Mouse (Mus musculus) macrophage (primary cell): ENCODE results near the gene Dnmt3c. TPM values are rescaled to one million over a fixed set of nuclear protein-coding genes. Genes with fewer than 3 reads are reported as not detected.
"Not testable (repeated sequence)": the region's sequence is repeated elsewhere in the genome, so short reads cannot be mapped to it uniquely, and the experiment has no call there.

Source experiments
- H3K27ac ChIP-seq: fragments of 350-480 bp; formaldehyde crosslinking; 2 replicates; pipeline ENCODE4 v1.9.0; 2021
- H3K36me3 ChIP-seq: fragments of 350-480 bp; formaldehyde crosslinking; 2 replicates; pipeline ENCODE4 v1.9.0; 2021; ENCODE audit errors: inconsistent target
- H3K4me3 ChIP-seq: fragments of 350-480 bp; formaldehyde crosslinking; 2 replicates; pipeline ENCODE4 v1.9.0; 2021; ENCODE audit errors: inconsistent target
- H3K79me2 ChIP-seq: fragments of 350-480 bp; formaldehyde crosslinking; 2 replicates; pipeline ENCODE4 v1.9.0; 2021; ENCODE audit errors: inconsistent target
- WGBS: methylation state at CpG from one replicate; pipeline ENCODE4 v1.1.7; 2026; ENCODE audit warnings: inconsistent platforms; ENCODE audit not compliant: missing documents; 5-methylcytosine and 5-hydroxymethylcytosine counted together
- polyA plus RNA-seq: library from polyadenylated mRNA; stranded (reverse); fragments of 250-400 nt; gene quantifications from 3 replicates; pipeline ENCODE4 v1.2.4, GENCODE M21; 2018; ENCODE audit warnings: inconsistent platforms
- total RNA-seq, 78 experiments: library from RNA; depleted of rRNA; stranded (reverse); fragments of 250-400 nt; gene quantifications; 1 replicate in 9 of 78; 2 replicates in 24 of 78; 3 replicates in 43 of 78; 4 replicates in 2 of 78; pipeline ENCODE4 v1.2.4; 2018; ENCODE audit warnings: inconsistent platforms in 56 of 78

The Dnmt3c gene
- 1 to 10 TPM in 1 of 26 experiments, under 1 TPM in 3, not detected in 22; 0.25 to 1.1 (median 0.38) TPM for total RNA-seq (2018; cell fraction: chromatin; rRNA removed)
- total RNA-seq (2018; cell fraction: cytosol; rRNA removed), result under 1 TPM in 11 of 26 experiments, not detected in 15; 0.10 to 0.28 (median 0.14) TPM
- total RNA-seq (2018; cell fraction: nucleus; rRNA removed), result under 1 TPM in 8 of 26 experiments, not detected in 18; 0.17 to 0.48 (median 0.39) TPM
- polyA plus RNA-seq, result 0.06 to 0.09 TPM in 2 of 3 replicates, not detected in the other

DNA sequence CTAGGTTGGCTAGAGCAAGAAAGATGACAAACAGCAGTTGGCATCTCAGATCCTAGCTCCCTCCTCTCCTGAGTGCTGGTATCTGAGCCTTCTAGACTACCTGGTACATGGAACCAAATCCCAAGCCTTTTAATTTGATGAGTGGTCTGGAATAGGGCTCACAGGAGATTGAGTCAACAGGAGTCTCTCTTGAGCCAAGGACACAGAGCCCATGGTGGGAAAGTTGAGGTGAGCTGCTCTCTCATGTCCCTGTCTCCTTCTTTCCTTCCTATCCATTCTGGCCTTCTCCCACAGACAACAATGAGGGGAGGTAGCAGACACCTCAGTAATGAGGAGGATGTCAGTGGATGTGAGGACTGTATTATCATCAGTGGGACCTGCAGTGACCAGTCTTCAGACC is at the start of gene Dnmt3c:
Gene Dnmt3c (plus strand): TSS at position 301 of the 400 bp plus-strand sequence.
- Histone ChIP-seq H3K36me3 (no peaks in the 10 kb centered on the region), H3K4me3 (no peak within 1 kb of the TSS), H3K79me2 (no peaks in the 10 kb centered on the region), H3K27ac (no peak within 1 kb of the TSS)

DNA sequence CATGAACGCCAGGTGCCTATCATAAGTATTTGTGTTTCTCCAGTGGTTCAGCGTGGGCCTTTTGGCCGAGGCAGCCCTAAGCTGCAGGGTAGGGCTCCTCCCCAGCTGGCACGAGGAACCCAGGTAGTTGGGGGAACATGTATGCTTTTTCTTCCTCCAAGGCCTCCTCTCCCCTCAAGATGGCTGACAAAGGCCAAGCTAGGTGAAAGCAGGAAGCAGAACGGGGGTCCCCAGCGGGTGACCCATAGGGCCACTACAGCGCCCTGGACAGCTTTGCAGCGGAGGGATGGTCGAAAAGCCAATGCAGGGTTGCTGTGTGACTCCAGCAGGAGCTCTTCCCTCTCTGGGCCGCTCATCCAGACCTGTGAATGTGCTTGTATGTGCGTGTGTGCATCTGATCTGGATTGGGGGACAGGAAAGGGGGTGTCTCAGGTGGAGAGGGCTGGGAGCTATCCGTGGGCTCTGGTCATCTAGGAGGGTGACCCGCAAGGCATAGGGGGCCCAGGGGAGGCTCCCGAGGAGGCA is 47.6 kb upstream of the Dnmt3c start:
- WGBS, result 41% methylated on average over 14 of the region's 14 CpGs
- H3K27ac ChIP-seq, result no peak overlapping the region
- H3K79me2 ChIP-seq, result no peaks in the 10 kb centered on the region
- H3K36me3 ChIP-seq, result no peaks in the 10 kb centered on the region
- peak overlapping the region; percentile 20; the same call in 1 of the 2 replicates for H3K4me3 ChIP-seq

DNA sequence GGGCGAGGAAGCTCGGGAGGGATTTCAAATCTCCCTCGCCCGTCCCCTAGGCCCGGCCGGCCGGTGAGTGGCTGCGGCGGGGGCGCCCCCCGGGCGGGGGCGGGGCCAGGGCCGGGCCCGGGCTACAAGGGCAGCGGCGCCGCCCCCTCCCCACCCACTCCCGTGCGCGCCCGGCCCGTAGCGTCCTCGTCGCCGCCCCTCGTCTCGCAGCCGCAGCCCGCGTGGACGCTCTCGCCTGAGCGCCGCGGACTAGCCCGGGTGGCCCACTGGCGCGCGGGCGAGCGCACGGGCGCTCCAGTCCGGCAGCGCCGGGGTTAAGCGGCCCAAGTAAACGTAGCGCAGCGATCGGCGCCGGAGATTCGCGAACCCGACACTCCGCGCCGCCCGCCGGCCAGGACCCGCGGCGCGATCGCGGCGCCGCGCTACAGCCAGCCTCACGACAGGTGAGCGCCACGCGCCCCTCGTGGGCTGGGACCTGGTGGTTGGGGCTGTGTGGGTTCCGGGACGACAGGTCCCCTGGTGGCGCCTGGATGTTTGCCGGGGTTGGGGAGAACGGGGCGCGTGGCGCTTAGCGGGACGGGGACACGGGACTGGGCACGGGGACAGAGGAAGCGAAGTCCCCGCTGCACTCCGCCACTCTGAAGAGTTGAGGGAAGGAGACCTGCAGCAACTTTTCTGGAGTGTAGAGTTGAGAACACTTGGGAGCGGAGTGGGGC is 47.0 kb upstream of the Dnmt3c start, which contains the start of gene Dnmt3b:
Gene Dnmt3b (plus strand): TSS at position 153 of the 716 bp plus-strand sequence.
- Histone ChIP-seq H3K27ac (no peak within 1 kb of the TSS), H3K79me2 (no peaks in the 10 kb centered on the region), H3K4me3 (peak within 1 kb of the TSS; percentile 58), H3K36me3 (no peaks in the 10 kb centered on the region)
- WGBS, result under 1% methylated on average over 87 of the region's 93 CpGs

DNA sequence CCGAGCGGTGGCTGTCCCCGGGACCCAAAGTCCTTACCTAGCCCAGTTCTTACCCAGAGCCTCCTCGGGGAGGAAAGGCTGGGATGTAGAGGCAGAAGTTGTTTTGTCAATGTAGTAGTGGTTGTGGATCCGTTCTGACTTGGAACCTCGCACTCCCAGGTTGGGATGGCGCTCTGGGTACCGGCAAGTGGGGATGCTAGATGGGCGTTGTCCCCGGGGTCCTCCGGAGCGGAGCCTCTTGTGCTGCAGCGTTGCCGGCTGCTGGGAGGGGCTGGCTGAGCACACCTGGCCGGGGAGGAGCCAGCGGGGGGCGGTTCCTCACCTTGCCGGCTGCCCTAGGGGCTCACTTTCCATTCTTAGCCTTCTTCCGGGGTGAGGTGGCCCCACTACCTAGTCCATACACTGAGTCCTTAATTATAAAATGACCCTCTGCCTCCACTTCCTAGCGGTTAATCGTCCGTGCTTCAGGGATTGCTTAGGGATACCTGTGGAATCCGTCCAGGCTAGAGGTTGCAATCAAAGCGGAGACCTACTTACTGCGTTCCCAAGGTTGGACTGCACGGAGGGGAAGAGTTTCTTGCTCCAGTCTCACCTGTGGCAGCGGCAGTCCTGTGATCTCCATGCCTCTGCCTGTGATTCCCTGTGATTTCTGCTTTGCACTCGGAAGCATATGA is 46.3 kb upstream of the Dnmt3c start:
- Histone ChIP-seq H3K27ac (no peak overlapping the region), H3K36me3 (no peaks in the 10 kb centered on the region), H3K79me2 (no peaks in the 10 kb centered on the region), H3K4me3 (peak overlapping the region; percentile 58)
- 7% methylated on average over 28 of the region's 28 CpGs for WGBS

DNA sequence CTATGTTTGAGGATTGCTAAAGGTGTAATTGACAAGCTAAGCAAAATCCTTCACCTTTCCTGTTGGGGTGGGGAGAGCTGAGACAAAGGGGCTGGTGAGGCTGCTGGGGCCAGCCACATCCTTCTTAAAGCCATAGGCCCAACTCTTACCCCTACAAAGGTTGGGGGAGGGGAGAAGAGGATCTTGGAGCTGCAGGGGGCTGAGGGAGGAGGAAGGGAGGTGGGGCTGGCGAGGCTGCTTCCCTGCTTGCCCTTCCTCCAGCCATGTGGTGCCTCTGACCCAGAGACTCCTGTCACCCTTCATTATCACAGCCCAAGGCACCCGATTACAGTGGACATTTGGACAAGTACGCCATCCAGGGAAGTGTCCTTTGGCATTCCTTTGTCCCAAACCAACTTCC is 44.8 kb upstream of the Dnmt3c start:
- Histone ChIP-seq H3K27ac (no peak overlapping the region), H3K36me3 (no peaks in the 10 kb centered on the region), H3K4me3 (no peak overlapping the region), H3K79me2 (no peaks in the 10 kb centered on the region)
- WGBS, result 91% methylated on average over 3 of the region's 3 CpGs

DNA sequence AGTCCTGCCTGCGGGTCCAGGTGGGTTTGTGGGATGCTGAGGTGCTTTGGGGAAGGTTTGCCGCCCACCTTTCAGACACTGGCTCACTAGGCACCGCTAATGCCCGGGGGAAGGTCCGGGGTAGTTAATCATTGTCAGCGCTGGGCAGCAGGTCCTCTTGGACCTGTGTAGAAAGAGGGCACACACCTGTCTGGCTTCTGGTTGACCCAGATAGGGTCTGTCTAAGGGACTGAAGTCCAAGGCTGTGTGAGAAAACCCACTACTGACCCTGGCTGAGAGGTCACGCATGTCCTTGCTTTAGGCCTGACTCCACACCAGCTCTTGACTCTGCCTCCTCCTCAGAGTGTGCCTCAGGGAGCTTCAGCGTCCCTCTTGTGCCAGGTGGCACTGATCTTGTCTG is 38.8 kb upstream of the Dnmt3c start:
- not testable (repeated sequence) for H3K4me3 ChIP-seq, H3K27ac ChIP-seq, H3K36me3 ChIP-seq, H3K79me2 ChIP-seq
- WGBS, result 83% methylated on average over 2 of the region's 8 CpGs

DNA sequence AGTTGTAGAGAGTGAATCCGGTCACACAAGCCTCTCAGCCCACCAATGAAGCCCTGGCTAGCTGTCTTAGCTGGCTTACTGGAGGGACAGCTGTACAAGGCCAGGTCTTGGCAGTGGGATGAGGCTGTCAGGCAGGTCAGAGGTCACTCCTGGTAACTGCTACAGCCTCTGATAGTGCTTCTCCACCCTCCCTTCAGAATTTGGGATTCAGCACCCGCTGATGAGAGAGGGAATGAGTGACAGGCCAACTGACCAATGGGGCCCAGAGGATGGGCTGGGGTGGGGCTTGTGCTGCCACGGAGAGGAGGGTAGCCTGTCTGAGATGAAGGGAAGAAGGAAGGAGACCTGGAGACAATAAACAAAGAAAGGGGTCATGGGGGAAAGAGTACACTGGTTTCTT is 35.8 kb upstream of the Dnmt3c start:
- no peaks in the 10 kb centered on the region for H3K79me2 ChIP-seq
- 89% methylated on average over 2 of the region's 3 CpGs for WGBS
- H3K36me3 ChIP-seq, result no peaks in the 10 kb centered on the region
- no peak overlapping the region for H3K4me3 ChIP-seq
- H3K27ac ChIP-seq, result no peak overlapping the region

DNA sequence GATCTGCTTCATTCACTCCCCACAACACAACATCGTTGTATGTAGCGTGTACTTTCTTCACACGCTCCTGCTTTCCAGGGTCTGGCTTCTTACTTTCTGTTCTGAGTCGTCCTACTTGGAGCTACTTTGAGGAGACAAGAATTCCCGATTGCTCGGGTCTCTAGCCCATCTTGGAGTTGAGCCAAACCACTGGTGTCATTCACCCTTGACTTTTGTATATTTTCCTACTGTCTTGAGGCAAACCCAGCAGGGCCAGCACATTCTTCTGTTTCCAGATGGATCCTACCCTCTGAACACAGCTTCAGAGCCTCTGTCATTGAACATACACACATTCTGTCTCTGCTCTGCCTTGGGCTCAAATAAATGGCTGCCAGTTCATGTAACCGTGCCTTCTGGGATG is 31.1 kb upstream of the Dnmt3c start:
- no peaks in the 10 kb centered on the region for H3K36me3 ChIP-seq
- H3K4me3 ChIP-seq, result no peak overlapping the region
- no peak overlapping the region for H3K27ac ChIP-seq
- no peaks in the 10 kb centered on the region for H3K79me2 ChIP-seq
- 83% methylated on average over 7 of the region's 7 CpGs for whole genome bisulfite sequencing

DNA sequence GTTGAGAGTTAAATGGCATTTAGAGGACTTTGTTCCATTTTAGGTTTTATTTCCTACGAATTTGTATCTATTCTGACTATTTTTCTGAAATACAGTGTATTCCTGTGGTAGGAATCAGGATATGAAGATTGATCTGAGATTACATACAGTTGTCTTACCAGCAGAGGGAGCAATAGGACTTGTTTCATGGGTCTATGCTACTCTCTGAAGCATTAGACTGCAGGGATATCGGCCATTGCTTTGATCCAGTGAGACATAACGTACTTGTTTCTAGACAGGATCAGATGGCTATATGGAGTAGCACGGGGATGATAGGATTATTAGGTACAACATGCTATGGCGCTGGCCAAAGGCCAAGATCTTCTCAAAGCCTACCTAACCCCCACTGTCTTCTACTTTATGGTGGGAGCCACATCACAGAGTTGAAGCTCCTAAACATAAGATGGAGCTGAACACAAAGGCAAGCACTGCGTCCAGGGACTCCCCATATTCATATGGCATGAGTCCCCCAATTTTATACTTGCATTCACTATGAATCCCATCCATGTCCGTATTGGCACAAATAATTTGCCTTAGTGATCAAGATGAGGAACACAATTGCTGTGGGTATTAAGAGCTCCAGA is 27.6 kb upstream of the Dnmt3c start:
- Histone ChIP-seq H3K79me2 (no peaks in the 10 kb centered on the region), H3K27ac (no peak overlapping the region), H3K36me3 (no peaks in the 10 kb centered on the region), H3K4me3 (no peak overlapping the region)
- 84% methylated on average over 7 of the region's 7 CpGs for WGBS

DNA sequence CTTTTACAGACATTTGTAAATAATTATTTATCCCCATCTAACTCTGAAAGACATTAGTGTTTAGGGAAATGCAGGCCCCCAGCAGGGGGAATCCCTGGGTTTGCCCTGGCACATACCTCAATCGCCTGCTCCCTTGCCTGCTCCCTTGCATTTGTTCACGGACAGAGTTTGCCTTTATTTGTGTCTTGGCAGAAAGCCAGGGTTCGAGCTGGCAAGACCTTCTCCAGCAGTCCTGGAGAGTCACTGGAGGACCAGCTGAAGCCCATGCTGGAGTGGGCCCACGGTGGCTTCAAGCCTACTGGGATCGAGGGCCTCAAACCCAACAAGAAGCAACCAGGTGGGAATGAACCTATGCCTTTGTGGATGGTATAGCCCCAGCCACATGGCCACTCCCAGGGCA is 26.3 kb upstream of the Dnmt3c start:
- 96% methylated on average over 5 of the region's 5 CpGs for WGBS
- no peak overlapping the region for H3K27ac ChIP-seq
- no peak overlapping the region for H3K4me3 ChIP-seq
- no peaks in the 10 kb centered on the region for H3K36me3 ChIP-seq
- no peaks in the 10 kb centered on the region for H3K79me2 ChIP-seq

DNA sequence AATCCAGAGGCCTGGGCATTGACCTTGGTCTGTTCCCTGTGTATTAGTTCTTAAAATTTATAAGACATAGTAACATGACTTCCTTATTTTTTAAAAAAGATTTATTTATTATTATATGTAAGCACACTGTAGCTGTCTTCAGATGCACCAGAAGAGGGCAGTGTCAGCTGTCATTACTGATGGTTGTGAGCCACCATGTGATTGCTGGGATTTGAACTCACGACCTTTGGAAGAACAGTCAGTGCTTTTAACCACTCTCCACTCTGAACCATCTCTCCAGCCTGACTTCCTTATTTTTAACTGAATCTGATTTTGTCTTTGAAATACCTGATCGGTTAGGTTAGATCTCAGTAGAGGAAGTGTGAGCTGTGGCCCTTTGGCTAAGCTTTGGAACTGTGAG is 23.8 kb upstream of the Dnmt3c start:
- 83% methylated on average over 2 of the region's 2 CpGs for WGBS
- H3K4me3 ChIP-seq, result no peak overlapping the region
- H3K79me2 ChIP-seq, result no peaks in the 10 kb centered on the region
- no peak overlapping the region for H3K27ac ChIP-seq
- no peaks in the 10 kb centered on the region for H3K36me3 ChIP-seq

DNA sequence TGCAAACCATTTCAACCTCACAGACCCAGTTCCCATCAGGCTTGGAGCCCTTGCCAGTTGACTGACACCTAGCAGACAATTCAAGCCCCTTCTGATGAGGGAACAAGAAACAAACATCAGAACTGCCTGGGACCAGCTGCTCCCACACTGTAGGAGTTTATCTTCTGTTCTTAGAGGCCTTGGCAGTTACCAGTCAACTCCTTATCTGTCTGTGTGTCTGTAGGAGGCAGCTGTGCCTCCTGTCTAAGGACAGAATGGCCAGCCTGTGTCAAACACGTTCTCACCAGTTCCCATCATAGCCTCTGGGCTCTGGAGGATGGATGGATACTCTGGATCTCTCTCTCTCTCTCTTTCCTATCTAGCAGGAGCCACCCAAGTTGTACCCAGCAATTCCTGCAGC is 21.1 kb upstream of the Dnmt3c start:
- H3K27ac ChIP-seq, H3K79me2 ChIP-seq, H3K36me3 ChIP-seq, H3K4me3 ChIP-seq: not testable (repeated sequence)
- WGBS, result 88% methylated on average over 1 of the region's 1 CpGs

DNA sequence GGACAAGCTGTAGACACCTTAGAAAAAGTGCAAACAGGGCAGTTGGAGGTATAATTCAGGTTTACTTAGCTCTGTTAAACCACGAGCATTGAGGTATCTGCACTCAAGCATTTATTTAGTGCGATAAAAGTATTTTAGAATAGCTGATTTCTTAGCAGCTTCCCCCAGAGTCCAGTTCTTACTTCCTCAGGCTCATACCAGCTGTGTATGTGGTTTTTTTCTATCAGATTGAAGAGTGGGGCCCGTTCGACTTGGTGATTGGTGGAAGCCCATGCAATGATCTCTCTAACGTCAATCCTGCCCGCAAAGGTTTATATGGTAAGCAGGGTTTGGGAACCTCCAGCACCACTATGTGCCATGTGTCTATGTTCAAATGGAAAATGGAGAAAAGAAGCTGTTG is 19.5 kb upstream of the Dnmt3c start:
- no peak overlapping the region for H3K27ac ChIP-seq
- 99% methylated on average over 6 of the region's 6 CpGs for WGBS
- H3K4me3 ChIP-seq, result no peak overlapping the region
- no peaks in the 10 kb centered on the region for H3K79me2 ChIP-seq
- no peaks in the 10 kb centered on the region for H3K36me3 ChIP-seq

DNA sequence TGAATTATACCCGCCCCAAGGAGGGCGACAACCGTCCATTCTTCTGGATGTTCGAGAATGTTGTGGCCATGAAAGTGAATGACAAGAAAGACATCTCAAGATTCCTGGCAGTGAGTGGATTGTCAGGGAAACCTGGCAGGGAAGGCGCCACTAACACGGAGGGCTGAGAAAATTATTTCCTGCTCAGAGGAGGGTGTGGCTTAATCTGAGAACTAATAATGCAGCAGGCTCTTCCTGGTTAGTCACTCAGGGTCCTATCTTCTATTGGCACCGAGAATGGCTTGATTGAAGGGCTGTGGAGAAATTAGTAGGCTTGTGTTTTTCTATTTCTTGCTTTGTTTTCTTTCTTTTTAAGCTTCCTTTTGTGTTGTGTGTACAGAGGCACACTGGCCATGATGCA is 18.9 kb upstream of the Dnmt3c start:
- 88% methylated on average over 7 of the region's 7 CpGs for WGBS

DNA sequence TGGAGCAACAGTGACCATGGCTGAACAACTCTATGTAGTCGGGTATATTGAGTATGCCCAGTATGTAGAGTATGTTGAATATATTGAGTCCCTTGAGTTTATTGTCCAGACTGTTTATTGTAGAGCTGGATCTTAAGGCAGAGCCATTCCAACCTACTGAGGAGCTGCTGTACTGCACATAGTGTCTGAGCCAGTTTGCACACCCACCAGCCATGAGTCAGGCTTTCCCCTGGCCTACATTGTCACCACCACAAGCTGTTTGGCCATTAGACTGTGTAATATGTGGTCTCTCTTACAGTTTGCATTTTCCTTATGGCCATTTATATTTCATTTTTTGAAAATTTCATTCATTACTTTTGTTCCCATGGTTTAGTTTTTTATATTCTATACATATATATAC is 16.5 kb upstream of the Dnmt3c start:
- 100% methylated on average over 1 of the region's 1 CpGs for WGBS
- Histone ChIP-seq H3K79me2 (no peaks in the 10 kb centered on the region), H3K36me3 (no peaks in the 10 kb centered on the region), H3K27ac (no peak overlapping the region), H3K4me3 (no peak overlapping the region)

More for the DNA sequence above, 18.9 kb upstream of the Dnmt3c start:
- Histone ChIP-seq H3K36me3 (no peaks in the 10 kb centered on the region), H3K4me3 (no peak overlapping the region), H3K79me2 (no peaks in the 10 kb centered on the region), H3K27ac (no peak overlapping the region)
